Mouse (Mus musculus) common myeloid progenitor, adult 5-6 weeks (primary cell): ENCODE measurements around the gene Nipbl. TPM values are rescaled to one million over a fixed set of nuclear protein-coding genes. Genes with fewer than 3 reads are reported as not detected.
A peak's percentile ranks its signal among the peaks of the same experiment; 100 is the strongest.
"Not testable (repeated sequence)": the region's sequence is repeated elsewhere in the genome, so short reads cannot be mapped to it uniquely, and the experiment has no call there.

Experiments used
- ATAC-seq: replicated peaks from 2 replicates; pipeline ENCODE4 v1.8.0; 2016; ENCODE audit warnings: low read depth, mild to moderate bottlenecking, moderate TSS enrichment, inconsistent platforms; ENCODE audit not compliant: poor library complexity, severe bottlenecking
- total RNA-seq: library from RNA; stranded (forward); fragments of 200-1000, 187-1606 nt; gene quantifications from 2 replicates; pipeline ENCODE4 v1.2.3, GENCODE M21; 2017

The Nipbl gene
- total RNA-seq, result 64.3 and 74.0 TPM in 2 replicates

DNA sequence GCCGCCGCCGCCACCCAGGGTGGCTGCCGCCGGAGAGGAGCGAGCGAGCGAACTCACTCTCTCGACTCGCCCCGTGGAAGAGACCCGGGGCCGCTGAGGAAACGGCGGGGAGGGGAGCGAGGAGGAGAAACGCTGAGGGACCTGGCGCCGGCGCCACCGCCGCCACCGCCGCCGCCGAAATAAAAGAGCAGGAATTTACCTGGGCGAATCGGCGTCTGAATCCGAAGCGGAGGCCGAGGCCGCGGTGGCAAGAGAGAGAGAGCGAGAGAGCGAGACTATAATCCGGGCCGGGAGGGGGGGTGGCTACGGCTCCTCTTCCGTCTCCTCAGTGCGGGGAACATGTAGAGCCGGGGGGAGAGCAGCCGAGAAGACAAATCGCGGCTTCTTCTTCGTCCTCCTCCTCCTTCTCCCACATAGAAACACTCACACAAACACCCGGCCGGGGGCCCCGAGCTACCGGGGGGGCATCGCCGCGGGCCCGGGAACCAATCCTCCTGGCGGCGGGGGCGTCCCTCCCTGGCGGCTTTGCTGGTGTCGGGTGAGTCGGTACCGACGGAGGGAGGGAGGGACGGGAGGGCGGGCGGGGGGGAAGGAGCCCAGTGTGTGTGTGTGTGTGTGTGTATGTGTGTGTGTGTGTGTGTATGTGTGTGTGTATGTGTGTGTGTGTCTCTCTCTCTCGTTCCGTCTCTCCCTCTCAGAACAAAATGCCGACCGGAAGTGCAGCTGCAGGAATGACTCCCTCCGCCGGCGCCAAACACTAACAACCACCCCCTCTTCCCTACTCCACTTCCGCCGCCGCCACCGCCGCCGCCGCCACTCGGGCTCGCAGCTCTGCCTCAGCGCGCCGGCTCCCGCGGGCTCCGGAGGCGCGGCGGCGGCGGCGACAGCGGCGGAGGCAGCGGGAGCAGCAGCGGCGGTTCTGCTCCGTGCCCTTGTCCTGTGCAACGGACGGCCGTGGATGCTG is at the start of gene Nipbl:
Gene Nipbl, minus strand, starts transcription at position 538 of the 964 bp plus-strand sequence.
- ATAC-seq, result peak; percentile 58

DNA sequence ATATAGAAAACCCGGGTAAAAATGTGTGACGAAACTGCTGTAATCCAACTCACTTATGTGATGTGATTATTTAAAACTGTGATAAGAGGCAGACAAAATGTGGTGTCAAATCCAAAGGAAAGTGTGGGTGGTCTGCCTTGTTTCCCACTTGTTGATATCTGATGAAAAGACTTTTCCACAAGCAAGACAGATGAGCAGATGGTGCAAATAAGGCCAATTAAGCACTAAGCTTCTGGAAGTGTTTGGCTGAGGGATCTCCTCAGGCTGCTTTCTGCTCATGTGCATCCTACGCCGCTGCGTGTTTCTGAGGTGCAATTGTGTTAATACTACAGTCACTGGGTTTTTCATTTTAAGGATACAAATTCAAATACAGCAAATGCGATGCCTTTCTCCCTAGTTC is 41.0 kb upstream of the Nipbl start:
- ATAC-seq, result no peak

DNA sequence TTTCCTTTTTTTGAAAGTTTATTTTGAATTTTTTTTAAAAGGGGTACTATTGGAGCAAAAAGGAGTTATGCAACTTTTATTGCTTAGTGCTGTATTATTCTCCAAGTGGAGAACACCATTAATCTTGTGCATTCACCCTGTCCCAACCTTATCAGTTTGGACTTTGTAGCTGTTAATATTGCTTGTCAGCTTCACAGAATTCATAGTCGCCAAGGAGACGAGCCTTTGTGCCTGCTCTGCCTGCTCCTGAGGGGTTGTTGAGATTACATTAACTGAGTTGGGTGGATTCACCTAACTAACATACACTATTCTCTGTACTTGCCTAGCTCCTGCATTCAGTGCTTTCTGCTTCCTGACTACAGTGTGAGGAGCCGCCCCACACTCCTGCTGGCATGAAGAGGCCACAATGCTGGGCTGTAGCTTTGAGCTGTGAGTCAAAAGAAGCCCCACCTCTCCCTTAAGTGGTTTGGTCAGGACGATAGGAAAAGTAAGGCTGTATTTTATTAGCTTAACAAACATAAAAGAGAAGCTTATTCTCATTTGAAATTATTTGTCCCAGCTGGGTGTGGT is 24.8 kb upstream of the Nipbl start:
- ATAC-seq, result no peak

DNA sequence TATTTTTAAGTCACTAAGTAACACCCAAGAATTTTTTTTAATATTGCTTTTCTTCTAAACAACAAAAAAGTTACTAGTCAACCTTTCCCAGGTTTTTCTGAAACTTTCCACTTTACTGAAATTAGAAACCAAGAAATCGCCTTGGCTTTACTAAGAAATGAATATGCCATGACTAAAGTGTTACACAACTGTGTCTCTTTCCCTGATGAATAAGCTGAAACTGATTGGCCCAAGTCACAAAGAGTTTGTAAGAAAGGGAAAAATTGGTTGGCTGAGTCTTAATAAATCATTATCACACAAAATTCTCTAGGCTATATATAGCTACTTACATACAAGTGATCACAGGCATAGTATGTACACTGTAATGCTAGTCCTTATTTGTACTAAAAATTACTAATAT is 19.3 kb upstream of the Nipbl start:
- ATAC-seq, result no peak

DNA sequence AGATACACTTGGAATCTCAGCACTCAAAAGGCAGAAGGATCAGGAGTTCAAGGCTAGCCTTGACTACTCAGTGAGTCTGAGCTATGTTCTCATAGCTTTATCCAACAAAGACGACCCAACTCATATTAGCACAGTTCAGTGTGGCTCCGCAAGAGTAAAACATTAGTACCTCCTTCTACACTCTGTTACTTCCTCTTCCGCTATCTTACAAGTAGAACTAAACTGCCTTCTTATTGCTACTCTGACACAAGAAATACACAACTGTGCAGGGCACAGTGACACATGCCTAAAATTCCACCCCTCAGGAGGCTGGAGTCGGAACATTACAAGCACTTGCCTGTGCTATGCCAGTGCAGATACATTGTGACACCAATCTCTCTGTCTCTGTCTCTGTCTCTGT is 18.5 kb upstream of the Nipbl start:
- ATAC-seq, result no peak

DNA sequence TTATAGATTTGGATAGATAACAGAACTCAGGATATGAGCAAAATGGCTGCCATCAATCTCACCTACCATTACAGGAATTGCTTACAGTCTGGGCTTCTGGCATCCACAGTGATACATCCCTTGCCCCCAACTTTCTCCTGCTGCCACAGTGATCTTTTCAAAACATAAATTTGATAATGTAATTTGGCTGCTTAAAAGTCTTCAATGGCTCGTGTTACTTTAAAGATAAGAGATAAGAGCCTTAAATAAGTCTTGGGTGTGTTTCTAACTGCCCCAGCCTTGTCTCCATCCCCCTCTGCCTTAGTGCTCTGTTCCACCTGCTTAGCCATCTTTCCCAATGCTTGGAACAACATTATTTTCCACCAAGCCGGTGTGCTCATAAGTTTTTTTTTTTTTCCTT is 16.6 kb upstream of the Nipbl start:
- no peak for ATAC-seq

DNA sequence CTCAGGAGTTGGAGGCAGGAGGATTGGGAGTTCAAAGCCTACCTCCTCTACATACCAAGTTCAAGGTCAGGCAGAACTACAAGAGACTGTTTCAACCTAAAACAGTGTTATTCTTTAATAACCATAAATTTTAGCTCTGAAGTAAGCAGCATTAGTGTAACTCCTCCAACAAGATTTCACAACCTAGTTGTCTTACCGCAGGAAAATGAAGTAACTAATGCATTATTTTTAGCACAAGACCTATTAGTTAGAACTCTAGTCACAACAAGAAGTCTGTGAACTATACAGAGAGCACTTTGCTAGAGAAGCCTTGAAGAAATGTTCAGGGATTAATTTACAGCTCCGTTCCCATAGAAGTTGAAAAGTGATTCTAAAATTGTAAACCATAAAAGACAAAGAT is 15.7 kb upstream of the Nipbl start:
- ATAC-seq, result peak; percentile 45; the same call in 1 of the 2 replicates

DNA sequence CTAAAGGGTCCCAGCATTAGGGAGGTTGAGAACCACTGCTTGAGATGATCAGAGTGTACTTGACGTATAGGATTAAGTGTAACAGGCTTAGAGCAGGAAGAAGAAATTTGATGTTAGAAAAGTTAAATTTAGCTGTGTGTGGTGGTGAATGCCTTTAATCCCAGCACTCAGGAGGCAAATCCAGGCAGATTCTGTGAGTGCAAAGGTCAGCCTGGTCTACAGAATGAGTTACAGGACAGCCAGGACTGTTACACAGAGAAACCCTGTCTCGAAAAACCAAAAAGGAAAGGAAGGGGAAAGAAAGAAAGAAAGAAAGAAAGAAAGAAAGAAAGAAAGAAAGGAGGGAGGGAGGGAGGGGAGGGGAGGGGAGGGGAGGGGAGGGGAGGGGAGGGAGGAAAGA is 12.0 kb upstream of the Nipbl start:
- not testable (repeated sequence) for ATAC-seq

DNA sequence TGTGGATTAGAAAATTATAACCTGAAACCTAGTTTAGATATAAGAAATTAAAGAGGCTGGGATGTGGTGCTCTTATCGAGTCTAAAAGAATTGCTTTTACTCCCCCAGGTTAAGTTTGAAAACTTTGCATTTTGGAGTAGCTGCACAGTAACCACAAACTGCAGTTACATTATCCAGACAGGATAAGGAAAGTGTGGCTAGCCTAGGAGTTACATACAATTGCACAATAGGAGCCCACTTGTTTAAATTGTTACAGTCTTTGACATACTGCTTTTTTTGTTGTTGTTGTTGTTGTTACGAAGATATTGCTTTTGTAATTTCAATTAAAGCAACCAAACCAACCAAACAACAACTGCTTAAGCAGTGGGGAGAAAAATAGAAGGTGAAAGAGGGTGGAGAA is 11.2 kb upstream of the Nipbl start:
- ATAC-seq, result peak; percentile 55

DNA sequence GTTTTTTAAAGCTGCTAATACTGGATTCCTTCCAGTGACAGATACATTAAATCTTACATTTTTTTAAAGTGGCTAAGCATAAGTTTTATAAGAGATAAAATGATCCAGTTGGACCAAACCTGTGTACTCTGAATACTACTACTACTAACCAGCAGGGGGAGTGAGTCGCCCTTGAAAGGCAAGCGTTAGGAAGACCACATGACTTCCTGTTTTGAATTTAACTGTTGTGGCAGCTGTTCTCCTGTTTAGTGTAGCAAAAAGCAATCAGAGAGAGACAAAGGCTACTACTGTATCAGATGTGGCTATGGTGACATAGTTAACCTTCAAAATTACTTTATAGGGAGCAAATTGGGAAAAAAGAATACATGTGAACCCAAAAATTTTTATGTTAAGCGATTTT is 6.8 kb upstream of the Nipbl start:
- ATAC-seq, result peak; percentile 88

DNA sequence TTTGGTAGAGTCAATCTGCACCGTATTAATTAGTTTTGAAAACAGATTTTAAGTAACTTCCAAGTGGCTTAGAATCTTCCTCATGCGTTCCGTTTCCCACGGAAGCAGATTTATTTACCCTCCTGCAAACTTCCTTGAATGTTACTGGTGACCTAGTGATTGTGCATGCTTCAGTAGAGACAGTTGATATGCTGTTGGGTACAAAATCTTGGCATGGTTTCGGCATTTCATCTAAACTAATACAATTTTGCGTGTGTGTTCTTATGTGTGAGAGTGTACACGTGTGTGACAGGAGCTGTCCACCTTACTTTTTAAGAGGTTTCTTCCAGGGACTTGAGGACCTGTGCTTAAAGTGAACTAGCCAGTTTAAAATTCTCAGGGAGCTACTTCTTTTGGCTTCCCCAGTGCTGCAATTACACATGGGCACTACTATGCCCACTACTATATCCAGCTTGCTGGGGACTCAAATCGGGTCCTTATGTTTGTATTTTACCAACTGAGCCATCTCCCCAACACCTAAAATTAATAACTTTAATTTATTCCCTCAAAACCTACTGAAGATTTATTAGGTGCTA is 3.0 kb upstream of the Nipbl start:
- no peak for ATAC-seq

DNA sequence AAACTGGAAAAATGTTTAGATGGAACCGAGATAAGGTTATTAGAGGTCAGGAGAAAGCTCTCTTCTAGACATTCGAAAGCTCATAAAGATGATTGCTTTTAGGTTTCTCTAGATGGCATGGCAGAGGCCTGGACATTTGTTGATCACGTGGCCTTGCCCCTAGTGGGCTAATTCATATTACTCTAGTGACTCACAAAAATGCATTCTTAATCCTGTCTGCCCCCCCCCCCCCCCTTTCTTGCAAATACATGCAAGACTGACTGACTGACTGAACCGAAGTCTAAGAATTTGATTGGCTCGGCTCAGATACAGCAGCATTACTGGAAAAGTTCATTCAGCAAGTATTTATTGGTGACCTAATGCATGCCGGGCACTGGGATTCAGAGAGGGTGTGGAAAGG is 2.2 kb upstream of the Nipbl start:
- ATAC-seq, result peak; percentile 26

DNA sequence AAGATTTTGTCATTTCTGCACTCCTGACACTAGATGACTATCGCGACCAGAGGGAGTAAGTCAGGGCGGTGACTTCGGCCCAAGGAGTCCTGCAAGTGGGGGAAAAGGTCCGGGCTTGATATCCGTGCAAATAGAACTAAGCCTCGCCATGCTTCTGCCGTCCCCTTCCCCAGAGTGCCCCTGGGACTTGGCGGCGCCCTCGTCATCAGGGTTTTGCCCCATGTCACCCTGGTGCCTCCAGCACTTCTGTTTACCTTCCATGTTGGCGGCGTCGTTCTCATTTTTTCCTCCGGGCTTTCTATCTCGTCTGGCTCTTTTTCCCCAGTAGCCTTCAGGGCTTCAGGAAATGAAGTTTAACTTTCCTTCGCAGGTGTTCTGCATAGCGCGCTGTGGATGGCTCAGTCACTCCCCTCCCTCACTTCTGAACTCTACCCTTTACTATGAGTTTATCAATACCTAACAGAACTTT is 1.7 kb upstream of the Nipbl start:
- ATAC-seq, result peak; percentile 16; the same call in 1 of the 2 replicates

DNA sequence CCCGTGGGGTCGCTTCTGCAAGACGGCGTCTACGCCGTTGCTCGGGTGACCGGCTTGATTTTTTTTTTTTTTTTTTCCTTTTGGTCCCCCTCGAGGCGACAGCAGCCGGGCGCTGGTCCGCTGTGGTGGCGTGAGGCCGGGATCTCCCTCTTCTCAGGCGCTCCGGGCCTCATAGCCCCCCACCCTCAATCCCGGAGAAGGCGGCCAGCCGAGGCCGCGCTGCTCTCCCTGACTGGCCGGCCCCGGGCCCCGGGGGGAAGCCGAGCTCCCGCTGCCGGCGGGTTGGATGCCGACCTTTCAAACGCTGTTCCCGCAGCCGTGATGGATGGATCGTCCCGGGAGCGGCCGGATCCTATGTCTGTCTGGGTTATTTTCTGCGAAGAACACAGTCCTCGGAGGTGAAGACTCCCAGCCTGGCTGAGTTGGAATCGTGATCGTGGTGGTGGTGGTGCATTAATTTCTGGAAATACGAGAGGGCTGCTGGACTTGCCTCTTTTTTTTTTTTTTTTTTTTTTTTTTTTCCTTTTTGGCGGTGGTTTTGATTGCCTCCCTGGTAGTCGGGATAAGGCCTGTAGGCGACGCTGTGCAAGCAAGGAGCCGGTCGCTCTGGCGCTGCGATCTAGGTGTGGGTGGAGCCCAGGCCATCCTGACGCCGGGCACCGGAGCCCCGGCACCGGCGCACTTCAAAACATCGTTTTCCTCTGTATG is 781 bp upstream of the Nipbl start:
- ATAC-seq, result peak; percentile 75

DNA sequence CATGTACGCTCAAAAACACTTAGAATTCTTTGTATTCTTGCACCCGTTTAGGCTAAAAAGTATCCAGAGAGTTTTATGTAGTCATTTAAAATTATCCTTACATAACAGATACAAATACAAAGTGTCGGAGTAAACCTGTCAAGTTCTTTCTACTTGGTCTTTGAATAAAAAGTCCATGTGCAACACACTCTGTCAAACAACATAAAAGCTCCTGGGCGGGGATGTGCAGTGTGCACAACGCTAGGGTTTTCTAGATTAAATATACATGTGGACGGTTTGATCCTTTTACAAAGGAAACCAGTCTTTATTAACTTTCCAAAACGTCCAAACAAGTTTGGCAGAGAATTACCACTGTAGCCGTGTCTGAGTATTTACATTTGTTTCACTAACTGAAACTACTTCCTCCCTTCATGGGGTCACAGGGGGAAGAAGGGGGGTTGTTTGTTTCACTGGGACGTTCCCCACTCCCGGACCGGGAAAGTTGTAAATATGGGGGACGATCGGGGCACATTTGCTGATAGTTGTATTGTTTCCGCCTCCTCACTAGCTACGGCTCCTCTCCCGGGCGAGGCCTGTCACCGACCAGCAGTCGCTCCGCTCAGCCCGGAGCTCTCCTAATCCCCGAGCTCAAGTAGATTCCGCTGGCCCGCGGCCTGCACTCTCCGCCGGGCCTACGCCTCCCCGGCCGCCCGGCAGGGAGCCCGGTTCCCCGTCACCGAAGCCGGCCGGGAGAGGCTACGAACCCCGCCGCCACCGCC is 916 bp downstream of the Nipbl start:
- peak; percentile 31 for ATAC-seq

DNA sequence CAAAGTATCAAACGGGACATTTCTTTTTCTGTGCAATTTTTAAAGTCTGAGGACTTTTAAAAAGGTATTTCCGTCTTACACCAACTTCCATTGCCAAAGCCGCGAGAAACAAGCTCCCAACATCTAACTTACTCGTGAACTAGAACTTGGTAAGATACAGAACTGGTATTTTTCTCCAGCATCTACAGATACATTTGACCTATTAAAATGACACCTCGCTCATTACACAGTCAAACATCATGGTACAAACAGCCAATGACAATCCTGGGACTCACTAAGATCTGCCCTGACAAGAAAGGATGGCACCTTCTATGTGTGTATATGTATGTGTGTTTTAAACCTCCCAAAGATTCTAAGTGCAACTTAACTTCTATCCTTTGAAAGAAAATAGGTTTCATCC is 1.5 kb downstream of the Nipbl start:
- 0 out of 2 replicates have a peak, but pooled peaks have one; percentile 16 for ATAC-seq

DNA sequence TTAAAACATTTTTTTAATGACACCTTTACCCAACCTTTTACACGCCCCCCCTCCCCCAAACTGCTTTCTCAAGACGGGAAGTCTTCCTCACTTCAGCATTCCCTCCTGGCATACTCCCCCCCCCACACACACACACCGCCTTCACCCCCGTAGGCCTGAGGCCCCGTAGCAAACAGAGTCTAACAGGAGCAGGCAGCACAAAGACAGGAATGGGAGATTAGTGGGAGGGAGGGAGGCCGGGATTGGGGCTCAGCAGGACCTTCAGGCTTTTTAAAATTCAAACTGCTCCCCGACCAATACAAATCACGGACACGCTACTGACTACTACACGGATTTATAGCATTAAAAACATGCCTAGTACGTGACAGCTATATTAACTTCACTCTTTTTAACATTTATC is 2.1 kb downstream of the Nipbl start:
- ATAC-seq, result no peak

DNA sequence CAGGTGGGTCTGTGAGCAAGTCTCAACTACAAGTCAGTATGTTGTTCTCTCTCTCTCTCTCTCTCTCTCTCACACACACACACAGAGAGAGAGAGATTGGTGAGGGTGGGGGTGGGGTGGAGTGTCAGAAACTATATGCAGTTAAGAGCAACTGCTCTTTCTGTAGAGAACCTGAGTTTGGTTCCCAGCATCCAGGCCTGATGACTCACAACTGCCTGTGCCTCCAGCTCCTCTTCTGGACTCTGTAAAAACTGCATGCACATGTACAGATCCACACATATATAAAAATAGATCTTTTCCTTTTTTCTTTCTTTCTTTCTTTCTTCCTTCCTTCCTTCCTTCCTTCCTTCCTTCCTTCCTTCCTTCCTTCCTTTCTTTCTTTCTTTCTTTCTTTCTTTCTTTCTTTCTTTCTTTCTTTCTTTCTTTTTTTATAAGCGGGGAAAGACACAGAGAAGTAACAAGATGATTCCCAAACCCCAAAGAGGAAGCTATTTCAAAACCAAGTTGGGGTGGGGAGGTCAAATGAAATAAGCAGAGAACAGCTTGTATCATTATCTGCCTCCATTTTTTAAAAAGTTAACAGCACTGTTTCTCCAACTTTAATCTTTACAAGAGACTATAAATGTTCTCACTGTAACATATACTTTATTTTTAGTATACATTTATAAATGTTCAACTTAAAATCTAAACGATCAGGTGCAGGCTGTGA is 10.9 kb downstream of the Nipbl start:
- ATAC-seq, result peak; percentile 73; the same call in 1 of the 2 replicates

DNA sequence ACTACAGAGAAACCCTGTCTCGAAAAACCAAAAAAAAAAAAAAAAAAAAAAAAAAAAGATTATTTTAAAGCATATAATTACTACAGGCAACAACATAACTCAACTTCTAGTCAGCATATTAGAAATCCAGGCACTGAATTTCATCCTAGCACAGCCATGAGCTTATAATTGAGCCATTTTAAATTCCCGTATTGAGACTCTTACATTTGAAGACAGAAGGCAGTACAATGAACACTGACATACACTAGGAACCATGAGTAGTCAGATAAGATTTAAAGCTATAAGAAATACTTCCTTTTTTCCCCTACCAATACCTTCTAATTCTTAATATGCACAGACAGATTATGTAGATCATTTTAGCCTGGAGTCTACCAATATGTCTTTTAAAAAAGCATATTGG is 11.7 kb downstream of the Nipbl start:
- ATAC-seq, result no peak; the same call in 1 of the 2 replicates
